Mouse (Mus musculus): Measurements from ENCODE around the gene Tmed6.
"Not testable (repeated sequence)": the region's sequence is repeated elsewhere in the genome, so short reads cannot be mapped to it uniquely, and the experiment has no call there.

The Tmed6 gene

DNA sequence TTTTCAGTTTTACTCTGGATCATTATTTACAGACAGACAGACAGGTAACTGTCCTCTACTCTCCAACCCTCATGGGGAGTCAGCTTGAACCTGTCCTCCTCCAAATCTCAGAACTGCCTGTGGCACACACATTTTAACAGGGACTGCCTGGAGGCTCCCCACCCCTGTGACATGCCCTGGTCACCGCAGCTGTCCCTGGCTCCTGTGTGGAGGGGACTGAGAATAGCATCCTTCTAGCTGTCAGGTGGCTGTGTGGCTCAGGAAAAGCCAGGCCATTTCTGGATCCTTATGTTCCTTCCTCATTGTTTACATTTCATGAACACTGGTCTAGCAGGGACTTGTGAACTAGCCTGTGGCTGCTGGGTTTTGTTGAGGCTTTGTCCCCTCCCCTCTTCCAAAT is 8.7 kb upstream of the Tmed6 start:
- DNase-seq (ENCODE audit: low read depth): no peak

DNA sequence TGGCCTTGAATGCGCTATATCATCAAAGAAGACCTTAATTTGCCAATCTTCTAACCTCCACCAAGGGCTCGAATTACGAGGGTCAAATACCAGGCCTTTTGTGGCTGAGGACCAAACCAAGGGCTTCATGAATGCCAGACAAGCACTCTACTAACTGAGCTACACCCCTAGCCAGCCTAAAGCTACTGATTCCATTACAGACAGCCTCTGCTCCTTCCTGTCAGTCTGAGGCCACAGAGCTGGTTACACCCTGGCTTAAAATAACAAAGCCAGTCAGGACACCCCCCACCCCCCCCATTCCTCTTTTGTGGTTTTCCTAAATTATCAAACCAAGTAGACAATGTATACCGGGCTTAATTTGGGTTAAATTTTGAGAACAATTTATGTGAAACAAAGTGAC is 8.3 kb upstream of the Tmed6 start:
- no peak for DNase-seq (ENCODE audit: low read depth)

DNA sequence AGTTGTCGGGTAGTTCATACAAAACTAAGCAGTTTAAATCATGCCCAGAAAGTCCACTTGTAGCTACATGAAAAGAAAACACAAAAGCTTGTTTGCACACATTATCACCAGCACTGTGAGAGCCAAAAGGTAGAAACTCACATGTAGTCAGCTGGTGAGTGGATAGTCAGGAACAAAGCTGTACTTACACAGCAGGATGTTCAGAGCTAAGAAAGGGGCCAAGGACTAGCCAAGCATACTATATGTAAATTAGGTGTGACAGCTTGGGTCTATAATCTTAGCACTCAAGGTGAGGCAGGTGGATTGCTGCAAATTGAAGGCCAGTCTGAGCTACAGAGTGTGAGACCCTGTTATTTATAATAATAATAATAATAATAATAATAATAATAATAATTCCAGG is 2.8 kb downstream of the Tmed6 start:
- DNase-seq (ENCODE audit: low read depth): no peak

DNA sequence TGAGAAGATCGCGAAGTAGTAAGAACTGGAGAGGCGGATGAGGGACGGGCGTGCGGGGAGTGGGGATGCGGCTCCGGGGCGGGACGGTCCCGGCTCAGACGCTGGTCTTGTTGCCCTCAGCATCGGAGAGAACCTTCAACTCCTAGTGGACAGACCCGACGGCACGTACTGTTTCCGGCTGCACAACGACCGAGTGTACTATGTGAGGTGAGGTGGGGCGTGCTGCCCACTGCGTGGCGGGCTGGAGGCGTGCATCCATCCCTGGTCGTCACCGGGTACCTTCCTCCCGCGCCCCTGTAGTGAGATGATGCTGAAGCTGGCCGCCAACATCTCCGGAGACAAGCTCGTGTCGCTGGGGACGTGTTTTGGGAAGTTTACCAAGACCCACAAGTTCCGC is 8.5 kb downstream of the Tmed6 start:
- no peak for DNase-seq (ENCODE audit: low read depth)

DNA sequence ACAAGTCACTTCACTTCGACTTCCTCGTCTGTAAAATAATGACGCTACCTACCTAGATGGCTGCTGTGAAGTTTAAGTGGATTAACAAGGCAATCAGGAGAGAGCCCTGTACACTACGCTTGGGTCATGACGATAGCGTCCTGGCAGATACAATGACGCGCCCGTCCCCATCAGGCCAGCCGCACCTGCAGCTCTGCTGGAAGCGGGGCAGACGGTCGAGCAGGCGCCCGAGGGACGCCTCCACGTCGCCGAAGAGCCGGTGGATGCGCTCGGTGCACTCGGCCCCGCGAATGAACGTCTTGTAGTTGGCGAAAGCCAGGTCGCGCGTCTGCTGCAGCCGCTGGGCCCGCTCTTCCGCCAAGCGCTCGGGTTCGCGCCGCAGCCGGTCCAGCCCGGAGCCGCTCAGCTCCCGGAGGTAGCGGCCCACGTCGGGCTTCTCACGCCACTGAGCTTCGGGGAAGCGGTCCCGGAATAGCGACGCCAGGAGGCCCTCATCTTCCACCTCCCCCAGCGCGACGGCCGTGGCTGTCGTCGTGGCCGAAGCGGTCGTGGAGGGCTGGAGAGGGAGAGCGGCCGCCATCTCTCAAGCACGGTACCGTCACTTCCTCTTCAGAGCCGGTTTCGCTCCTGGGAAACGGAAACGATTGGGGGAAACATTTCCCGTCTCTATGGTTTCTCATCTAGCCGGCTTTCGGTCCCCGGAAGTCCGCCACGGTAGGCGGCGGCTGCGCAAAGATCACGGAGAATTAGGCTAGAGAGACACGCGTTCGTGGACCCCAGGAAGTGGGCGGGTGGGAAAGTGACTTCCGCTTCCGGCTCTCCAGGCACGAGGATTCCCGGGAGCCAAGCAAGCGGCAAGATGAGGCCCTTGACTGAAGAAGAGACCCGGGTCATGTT is 9.1 kb downstream of the Tmed6 start, which contains the start of the genes Cog8 and Nip7:
Cog8 (minus strand) TSS at position 614 of the 897 bp plus-strand sequence.
Nip7 (plus strand) TSS at position 802 of the 897 bp plus-strand sequence.
- peak; percentile 98 for DNase-seq (ENCODE audit: low read depth)

DNA sequence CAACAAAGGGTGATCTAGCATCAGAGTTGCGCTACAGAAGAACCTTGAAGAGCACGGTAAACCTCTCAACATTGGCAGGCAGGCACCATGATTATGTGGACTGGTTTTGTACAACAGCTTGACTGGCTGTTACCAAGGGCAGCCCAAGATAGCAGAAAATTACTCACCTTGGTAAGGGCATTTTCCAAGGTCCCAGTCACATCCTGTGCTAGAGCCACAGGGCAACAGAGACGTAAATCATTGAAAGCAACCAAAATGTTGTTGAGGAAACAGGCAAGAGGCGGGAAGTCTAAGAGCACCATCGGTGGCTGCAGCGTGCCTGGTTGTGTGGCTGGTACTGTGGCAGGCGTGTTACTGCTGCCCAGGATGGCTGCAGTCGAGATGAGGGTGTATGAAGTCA is 13.4 kb downstream of the Tmed6 start:
- no peak for DNase-seq (ENCODE audit: low read depth)

DNA sequence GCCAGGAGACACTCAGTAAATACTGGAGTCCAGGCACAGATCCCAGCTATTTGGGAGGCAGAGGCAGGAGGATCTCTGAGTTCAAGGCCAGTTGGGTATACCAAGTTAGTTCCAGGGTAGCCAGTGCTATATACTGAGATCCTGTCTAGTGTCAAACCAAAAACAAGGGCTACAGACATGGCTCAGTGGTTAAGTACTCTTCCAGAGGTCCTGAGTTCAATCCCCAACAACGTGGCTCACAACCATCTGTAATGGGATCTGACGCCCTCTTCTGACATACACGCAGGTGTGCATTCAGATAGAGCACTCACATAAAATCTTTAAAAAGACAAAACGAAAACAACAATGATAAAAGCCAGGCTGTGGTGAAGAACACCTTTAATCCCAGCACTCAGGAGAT is 16.0 kb downstream of the Tmed6 start:
- no peak for DNase-seq (ENCODE audit: low read depth)

DNA sequence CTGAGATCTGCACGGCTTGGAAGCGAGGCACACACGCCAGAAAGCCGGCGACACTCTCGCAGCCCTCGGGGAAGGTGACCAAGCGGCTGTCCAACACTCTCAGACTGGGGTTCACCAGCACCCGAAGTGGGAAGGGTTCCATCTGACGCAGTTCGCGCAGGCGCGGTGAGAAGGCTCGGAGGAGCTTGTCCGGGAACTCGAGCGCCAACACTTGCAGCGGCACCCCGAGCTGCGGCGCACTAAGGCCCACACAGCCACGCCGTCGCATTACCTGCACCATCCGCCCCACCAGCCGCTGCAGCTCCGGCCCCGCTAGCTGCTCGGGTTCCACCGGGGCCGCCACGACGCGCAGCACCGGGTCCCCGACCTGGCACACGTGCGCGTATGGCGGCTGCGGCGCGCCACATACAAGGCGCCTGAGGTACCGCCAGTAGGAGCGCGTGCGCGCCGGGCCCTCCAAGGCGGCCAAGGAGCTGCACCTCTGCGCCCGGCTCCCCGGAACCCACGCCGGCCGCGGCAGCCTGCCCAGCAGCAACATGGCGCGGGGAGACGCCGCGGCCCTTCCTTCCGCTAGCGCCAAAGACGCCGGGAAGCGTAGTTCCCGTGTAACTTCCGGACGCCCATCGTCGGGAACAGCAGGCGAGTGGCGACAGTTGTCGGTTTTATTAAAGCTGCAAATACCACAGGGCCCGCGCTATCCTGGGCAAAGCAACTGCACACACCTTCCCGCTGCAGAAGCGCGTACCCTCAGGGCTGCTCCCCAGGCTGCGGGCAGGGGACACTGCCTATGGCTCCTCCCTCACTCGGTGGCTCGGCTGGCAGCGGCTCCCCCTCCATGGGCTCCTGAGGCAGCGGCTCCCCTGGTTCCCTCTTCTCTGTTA is 17.1 kb downstream of the Tmed6 start, which contains the start of gene Pdf:
Pdf (minus strand) TSS at position 554 of the 881 bp plus-strand sequence.
- peak; percentile 88 for DNase-seq (ENCODE audit: low read depth)

DNA sequence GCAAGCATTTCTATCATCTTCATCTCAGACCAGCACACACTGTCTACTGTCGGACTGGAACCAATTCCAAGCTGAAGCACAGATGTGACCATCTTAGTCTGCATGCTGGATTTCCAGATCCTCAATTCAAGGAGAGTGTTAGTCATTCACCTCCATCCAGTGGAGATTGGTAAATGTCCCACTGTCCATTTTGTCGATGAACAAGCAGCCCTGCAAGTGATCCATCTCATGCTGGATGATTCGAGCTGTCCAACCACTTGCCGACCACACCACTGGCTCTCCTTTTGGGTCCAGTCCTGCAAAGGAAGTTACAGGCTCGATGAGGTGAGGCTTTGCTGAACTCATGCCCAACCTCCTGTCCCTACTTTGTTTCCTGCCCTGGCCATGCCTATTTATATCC is 18.5 kb downstream of the Tmed6 start:
- no peak for DNase-seq (ENCODE audit: low read depth)

DNA sequence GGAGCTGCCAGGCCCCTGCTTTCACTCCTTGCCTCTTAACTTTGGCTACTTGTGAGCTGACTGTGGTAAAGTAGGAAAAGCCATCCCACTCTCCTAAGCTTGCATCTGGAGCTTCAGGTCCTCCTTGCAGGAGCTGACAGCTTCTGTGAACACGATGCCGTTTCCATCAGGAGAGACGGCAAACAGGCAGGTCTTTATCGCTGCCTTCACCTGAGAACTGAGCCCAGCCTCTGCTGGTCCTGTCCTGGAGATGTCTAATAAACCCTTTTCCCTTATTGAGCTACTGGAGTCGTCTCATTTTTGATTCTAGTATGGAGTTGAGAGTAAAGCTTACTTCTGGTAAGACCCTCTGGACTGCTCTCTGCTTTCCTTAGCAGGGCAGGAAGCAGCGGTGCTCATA is 20.0 kb downstream of the Tmed6 start:
- no peak for DNase-seq (ENCODE audit: low read depth)

DNA sequence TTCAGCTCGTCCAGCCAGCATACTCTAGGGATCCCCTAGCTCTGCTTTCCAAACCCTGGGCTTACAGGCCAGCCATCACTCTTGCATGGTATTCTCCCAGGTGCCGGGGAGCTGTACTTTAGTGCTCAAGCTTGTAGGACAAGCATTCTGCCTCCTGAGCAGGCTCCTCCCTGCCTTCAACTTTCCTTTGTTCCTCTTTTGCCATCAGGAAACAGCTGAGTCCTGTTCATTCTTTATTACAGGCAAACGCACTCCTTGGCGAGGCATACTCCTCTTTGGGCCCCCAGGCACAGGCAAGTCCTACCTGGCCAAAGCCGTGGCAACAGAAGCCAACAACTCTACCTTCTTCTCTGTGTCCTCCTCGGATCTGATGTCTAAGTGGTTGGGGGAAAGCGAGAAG is 24.8 kb downstream of the Tmed6 start:
- no peak for DNase-seq (ENCODE audit: low read depth)

DNA sequence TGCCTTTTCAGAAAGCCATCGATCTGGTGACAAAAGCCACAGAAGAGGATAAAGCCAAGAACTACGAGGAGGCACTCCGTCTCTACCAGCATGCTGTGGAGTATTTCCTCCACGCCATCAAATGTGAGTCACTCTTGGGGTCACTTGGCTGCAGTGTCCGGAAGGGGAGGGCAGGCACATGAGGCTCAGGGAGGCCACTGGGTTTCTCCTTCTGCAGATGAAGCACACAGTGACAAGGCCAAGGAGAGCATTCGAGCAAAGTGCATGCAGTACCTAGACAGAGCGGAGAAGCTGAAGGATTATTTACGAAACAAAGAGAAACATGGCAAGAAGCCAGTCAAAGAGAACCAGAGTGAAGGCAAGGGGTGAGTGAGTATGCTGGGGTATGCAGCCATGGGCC is 28.8 kb downstream of the Tmed6 start:
- DNase-seq (ENCODE audit: low read depth): no peak

DNA sequence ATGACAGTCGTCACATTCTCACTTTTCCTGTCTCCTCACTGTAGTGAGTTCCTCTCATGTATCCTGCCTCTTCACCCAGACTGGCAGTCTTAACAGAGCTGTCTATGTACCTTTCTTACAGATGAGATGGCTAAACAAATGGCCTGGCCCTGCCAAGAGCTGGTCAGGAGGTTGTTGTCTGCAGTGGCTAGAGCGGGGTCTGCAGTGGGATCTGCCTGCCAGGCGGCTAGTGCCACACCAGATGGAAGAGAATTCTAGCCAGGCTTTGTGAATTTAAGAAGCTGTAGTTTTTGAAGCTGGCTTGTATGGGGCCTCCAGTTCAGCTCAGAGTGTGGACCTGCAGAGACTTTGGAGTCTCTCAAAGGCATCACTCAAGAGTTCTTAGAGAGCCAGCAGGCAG is 29.8 kb downstream of the Tmed6 start:
- DNase-seq (ENCODE audit: low read depth): no peak

DNA sequence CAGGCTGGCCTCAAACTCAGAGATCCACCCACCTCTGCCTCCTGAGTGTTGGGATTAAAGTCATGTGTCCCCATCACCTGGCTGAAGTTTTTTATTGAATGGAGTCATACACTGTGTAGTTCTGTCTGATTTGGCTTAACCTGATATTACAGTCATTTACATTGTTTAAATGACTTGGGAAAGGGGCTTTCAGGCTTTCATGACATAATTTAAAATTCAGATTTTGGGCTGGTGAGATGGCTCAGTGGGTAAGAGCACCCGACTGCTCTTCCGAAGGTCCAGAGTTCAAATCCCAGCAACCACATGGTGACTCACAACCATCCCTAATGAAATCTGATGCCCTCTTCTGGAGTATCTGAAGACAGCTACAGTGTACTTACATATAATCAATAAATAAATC is 31.8 kb downstream of the Tmed6 start:
- DNase-seq (ENCODE audit: low read depth): not testable (repeated sequence)

DNA sequence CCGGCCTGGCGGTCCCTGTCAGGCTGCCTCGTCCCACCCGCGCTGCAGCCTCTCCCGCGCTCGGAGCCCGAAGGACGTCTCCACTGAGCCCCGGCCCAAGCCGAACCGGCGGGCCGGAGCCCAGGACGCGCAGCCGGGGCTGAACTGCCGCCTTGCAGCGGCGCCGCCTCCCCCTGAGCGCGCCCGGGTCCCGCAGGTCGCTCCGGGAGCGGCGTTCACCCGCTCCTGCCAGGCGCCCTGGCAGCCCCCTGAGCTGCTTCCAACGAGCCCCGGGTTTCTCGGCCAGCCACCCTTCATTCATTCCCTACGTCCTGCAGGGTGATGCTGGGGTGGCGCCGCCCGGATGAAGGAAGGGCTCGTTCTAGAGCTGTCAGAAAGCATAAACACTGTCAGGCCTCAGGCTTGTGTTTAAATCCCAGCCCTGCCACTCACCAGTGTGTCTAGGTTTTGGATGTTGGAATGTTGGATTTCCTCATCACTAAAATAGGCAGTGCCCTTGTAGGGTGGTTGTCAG is 33.8 kb downstream of the Tmed6 start:
- no peak for DNase-seq (ENCODE audit: low read depth)

DNA sequence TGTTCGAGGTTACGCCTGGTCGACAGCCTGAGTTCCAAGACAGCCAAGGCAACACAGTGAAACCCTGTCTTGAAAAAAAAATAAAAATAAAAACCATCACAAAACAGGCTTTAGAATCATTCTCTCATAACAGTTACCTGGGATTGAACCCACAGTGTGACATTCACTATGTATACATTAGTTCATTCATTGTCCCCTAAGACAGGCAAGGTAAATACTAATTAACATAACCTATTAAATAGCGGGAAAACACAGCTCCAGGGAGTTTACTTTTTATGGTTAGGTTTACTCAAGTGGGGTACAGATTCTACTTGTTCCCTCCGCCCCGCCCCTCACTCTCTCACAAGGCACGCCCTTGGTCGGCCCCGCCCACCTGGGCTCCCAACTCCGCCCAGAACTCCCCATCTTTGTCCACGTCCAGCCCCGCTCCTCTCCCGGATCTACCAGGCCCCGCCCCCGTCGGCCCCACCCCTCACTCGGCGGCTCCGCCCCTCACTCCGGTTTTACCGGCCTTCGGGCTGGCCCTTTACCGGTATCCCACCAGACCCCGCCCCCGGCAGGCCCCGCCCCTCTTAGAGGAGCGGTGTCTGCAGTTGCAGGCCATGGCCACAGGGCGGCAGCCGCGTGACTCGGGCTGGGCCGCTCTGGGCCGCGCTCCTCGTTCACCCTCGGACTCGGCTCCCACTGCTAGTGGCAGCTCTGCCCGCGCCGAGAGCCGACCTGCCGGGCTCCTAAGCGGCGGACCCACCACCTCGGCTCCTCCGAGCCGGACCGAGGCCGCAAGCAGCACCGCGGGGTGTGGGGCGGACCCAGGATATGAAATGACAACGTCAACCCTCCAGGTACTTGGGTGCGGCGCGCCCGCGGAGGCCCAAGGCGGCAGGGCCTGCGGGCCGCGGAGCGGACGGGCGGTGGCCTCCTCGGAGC is 34.5 kb downstream of the Tmed6 start, which contains the start of gene Vps4a:
Vps4a (plus strand) TSS at position 573 of the 927 bp plus-strand sequence.
- peak; percentile 96 for DNase-seq (ENCODE audit: low read depth)

DNA sequence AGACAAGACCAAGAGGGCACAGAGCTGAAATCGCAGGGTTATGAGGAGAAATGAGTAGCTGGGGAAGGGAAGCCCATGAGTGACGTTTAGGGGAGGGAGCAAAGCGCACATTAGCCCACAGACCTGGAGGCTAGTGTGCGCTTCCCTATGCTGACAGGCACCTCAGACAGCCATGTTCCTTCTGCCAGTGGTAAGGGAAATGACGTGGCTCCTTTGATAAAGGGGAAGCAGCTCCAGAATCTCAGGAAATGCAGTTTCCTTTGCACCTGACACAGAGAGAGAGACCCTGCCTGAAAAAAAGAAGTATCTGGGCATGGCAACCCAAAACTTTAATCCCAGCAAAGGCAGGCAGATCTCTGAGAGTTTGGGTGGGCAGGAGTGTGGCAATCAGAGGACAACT is 35.4 kb downstream of the Tmed6 start:
- peak; percentile 32 for DNase-seq (ENCODE audit: low read depth)

DNA sequence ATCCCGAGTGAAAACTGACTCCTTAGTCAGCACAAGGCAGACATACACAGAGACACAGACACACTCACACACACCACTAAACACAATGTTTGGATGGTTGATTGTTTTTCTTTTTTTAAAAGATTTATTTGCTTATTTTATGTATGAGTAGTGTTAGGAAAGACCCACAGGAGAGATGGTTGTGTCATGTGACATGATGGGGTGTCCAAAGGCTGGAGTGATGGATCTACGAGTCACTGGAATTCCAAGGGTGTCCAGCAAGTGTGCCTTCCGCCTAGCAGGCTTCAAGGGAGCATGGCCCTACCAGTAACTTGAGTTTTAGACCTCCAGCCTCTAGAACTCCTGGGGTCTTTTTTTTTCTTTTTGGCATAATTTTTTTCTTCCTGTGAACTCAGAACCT is 36.1 kb downstream of the Tmed6 start:
- DNase-seq (ENCODE audit: low read depth): no peak

DNA sequence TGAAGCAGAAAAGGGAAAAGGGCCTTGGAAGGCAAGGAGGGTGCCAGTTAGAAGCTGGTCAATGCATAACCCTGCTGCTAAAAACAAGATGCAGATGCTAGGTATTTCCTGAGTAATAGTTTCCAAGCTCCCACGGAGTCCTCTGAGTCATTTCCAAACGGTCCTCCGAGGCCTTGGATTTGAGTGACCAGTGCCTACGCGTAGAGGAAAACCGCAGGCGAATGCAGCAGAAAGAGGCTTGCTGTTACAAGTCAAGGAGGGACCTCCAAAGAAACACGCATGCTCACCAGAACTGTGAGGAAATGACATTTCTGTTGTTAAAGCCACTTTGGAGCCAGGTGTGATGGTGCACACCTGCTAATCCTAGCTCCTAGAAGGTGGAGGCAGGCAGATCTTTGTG is 42.0 kb downstream of the Tmed6 start:
- DNase-seq (ENCODE audit: low read depth): no peak

DNA sequence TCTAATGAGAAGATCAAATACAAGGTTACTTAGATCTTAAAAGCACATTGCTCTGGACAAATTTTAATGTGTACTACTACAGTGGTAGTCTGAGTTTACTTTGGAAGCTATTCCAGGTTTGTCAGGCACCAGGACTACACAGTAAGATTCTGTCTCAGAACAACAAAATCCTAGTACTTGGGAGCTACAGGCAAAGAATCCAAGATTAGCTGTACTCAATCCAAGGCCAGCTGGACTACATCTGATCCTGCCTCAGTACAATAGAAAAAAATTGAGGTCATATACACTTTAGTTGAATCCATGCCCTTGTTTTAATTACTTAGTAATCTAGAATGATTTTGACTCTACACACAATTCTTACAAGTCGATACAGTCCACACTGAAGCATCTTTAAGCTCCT is 50.5 kb downstream of the Tmed6 start:
- no peak for DNase-seq (ENCODE audit: low read depth)

DNA sequence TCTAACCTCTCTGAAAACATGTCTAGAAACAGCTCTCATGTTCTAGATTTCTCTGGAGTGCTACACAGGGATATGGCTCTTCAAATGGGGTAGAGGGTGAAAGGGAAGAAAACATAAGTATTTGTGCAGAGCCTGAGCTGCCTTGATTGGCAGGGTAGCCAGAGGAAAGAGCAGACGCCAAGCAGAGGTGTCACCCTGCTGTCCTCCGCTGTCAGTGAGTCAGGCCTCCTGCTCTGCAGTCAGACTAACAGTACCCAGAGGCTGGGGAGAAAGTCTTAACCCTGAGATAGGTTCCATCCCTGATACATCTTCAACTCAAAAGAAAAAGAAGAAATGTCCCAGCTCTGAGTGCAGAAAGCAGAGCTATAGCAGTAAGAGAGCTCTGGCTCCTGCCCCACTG is 52.8 kb downstream of the Tmed6 start:
- no peak for DNase-seq (ENCODE audit: low read depth)

All from induced T-regulatory cell, adult 2 months (primary cell).